Mouse (Mus musculus) spleen, adult 2 months (tissue): ENCODE data around the gene Mob2.

Experiments used
- CTCF ChIP-seq: fragments of 200-500 bp; IDR thresholded peaks from 2 replicates; pipeline ENCODE4 v1.5.1; 2011; ENCODE audit warnings: mild to moderate bottlenecking, inconsistent platforms; ENCODE audit not compliant: insufficient read depth, insufficient read length, insufficient replicate concordance; ENCODE audit errors: extremely low read depth
- POLR2A ChIP-seq: fragments of 200-500 bp; IDR thresholded peaks from 2 replicates; pipeline ENCODE4 v1.6.1; 2011; ENCODE audit warnings: low read depth, low read length, inconsistent platforms

- TF ChIP-seq POLR2A (no peak), CTCF (no peak)
Observed at GRCm38 (mm10) chr7:142057121-142057520, 3.7 kb downstream of the Mob2 start.
